Mouse (Mus musculus) cerebellum, postnatal 10 days (tissue): ENCODE measurements around the gene Klrc1.
A peak's percentile ranks its signal among the peaks of the same experiment; 100 is the strongest.
"Not testable (repeated sequence)": the region's sequence is repeated elsewhere in the genome, so short reads cannot be mapped to it uniquely, and the experiment has no call there.

Experiments
- DNase-seq, 2 experiments: peaks; one replicate each; pipeline ENCODE4 v3.0.0; 2021; ENCODE audit warnings: mixed read lengths in 2 of 2

The Klrc1 gene

DNA sequence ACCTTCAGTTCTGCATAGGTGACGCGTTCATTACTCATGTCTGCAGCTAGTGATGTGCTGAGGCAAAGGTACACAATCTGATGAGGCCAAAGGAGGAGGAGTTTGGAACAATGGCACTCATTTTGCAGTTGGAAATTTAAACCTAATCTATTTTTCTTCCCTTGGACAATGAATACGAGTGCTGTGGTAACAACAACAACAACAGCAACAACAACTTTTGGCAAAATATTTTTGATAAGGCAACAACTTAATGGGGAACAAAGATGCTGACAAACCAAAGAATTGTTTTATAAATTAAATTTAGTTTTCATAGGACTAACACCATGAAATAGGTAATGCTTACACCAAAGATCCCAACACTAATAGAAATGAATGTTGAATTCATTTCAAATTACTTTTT, at the start of gene Klrc1:
Gene Klrc1, minus strand, starts transcription at position 101 of the 400 bp plus-strand sequence.
- DNase-seq: no peak

DNA sequence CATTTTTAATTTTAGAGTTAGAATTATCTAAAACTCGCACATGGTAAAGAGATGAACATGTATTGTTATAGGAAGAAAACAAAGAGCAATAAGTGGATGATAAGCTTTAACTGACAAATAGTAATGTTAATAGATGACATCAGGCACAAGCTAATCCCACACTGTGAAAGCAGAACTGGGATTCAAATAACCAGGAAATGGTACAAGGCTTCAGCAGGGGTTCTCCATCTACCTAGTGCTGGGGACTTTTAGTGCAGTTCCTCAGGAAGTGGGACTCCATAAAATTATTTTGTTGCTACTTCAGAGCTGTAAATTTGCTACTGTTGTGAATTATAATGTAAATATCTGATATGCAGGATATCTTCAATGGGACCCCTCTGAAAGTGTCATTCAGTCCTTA, 48.5 kb upstream of the Klrc1 start:
- no peak for DNase-seq

DNA sequence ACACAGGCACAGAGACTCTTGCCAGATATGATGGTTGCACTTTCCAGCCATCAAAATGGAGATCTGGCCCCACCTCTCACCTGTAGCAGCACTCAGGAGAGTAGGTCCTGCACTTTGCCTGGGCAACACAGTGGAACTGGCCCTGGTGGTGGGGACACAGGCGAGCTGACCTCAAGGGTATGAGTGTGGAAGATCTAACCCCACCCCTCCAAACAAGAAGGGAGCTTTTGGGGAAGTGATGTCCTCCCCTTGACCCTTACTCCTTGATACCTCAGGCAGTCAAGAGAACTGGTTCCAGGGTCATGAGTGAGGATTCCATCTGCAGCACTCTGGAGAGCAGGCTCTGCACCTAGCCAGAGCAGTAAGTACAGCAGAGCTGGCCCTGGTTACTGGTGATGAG, 42.6 kb upstream of the Klrc1 start:
- DNase-seq: no peak

DNA sequence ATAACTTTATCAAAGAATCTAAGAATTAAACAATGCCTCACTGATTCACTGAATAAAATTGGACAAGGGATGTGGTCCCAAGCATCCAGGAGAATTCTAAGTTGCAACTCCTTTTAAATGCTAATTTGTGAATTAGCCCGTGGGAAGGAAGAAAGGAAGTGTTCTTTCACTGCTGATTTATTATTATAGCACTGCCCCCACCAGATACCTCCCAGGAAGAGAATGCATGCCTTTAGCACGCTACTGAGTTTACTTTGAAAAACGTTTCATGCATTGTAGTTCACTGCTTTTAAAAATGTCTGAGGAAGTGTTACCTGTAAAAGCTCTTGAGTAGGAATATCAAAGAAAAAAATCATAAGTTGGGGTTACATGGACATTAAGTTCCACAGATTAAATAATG, 41.7 kb upstream of the Klrc1 start:
- no peak for DNase-seq

DNA sequence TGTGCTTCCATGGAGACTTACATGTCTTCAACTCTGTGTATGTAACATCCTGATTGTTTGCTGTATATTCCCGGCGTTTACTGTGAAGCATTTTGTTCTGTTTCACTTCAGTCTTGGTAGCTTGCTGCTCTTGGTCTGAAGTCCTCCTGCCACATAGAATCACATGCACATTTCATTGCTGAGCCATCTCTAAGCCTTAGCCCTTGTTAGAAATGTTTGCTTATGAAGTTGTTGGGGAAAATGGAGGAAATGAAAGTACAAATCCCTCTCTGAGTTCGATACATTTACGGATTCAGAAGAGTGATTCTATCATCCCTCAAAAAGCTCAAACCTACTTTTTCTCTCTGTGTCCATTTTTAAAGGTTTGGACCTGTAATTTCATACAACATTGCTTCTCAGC, 38.3 kb upstream of the Klrc1 start, which contains the start of gene Klri1:
Gene Klri1, minus strand, starts transcription at position 101 of the 400 bp plus-strand sequence.
- no peak for DNase-seq

DNA sequence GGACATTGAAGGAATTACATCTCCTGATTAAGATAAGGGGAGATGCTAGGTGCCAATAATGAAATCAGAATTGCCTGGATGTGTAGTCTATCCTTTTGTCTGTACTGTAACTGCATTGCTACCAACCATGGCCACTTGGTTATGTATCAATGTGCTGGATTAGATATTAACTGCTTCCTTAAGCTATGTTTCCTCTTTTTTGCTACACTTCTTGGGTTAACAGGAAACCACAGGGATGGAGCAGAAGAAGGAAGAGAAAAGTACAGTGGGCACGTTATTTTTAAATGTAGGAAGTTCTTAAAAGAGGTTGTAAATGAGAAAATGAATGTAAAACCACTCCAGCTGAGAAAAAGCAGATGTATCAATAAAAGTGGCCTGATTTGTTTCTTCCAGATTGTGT, 34.8 kb upstream of the Klrc1 start:
- DNase-seq: no peak

DNA sequence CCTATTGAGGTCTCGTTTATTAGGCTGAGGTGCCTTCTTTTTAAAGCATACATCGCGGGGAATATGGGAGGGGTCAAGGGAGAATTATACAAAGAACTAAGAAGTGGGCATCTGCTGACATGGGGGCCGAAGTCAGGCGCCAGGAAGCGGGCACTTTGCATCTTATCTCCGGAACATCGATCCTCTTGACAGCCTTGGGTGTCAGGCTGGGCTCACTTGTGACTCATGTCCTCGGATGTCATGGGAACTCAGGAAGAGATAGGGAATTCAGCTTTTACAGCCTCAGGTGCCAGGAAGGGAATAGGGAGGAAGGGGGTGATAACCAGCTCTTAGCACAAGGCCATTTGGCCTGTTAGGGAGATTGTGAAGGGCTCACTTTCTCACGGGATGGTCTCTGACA, 12.7 kb upstream of the Klrc1 start:
- not testable (repeated sequence) for DNase-seq

DNA sequence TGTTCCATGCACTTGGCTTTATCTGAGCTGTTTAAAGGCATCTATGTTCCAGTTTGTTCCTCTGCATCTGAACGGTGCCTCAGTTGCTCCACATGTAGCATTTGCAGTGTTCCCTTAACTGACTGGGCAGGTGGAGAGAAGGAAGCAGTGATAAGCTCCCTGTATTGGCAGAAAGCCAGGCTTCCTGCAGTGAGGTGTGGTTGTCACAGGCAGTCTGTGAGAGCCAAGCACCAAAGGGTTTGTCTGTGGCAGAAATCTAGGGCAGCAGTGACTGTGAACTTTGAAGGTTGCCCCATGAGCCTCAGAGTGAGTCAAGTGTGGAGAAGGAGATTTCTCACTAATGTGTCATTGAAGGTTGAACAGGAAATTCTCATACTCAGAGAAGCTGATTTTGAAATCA, 1.6 kb upstream of the Klrc1 start:
- DNase-seq: peak; percentile 26 to 34

DNA sequence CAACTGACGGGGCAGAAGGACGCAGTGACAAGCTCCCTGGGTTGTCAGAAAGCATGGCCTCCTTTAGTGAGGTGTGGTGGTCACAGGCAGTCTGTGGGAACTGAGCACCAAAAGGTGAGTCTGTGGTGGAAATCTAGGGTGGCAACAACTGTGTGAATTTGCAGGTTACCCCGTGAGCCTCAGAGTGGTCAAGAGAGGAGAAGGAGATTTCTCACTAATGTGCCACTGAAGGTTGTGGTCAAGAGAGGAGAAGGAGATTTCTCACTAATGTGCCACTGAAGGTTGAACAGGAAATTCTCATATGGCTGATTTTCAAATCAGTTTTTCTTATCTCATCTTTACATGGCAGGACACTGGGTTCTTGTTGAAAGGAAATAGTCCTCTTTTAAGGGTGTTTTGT, 17.5 kb downstream of the Klrc1 start:
- not testable (repeated sequence) for DNase-seq

DNA sequence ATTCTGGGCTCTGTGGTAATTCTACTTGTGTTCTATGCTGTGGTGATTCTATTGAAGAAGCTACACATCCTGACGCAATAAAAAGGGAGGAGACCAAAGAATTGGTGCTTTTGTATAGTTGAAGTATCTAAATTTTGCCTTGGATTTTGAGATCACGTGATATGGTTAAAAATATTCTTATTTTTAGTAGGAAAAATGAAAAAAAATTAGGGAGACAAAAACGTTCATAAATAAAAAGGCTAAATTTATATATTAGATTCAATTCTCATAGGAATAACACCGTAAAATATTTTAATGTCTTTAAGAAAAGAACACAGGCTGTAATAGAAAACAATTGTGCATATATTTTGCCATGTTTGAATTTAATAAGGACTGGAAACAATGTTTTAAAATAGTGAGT, 18.2 kb downstream of the Klrc1 start, which contains the start of gene Klrc2:
Gene Klrc2, minus strand, starts transcription at position 101 of the 400 bp plus-strand sequence.
- DNase-seq: not testable (repeated sequence)

DNA sequence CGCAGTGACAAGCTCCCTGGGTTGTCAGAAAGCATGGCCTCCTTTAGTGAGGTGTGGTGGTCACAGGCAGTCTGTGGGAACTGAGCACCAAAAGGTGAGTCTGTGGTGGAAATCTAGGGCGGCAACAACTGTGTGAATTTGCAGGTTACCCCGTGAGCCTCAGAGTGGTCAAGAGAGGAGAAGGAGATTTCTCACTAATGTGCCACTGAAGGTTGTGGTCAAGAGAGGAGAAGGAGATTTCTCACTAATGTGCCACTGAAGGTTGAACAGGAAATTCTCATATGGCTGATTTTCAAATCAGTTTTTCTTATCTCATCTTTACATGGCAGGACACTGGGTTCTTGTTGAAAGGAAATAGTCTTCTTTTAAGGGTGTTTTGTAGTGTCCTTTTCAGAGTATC, 34.7 kb downstream of the Klrc1 start:
- DNase-seq: not testable (repeated sequence)

DNA sequence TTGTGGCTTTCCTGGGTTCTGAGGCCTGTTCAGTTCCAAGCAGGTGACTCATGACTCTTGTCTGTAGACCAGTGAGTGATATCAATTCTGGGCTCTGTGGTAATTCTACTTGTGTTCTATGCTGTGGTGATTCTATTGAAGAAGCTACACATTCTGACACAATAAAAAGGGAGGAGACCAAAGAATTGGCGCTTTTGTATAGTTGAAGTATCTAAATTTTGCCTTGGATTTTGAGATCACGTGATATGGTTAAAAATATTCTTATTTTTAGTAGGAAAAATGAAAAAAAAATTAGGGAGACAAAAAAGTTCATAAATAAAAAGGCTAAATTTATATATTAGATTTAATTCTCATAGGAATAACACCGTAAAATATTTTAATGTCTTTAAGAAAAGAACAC, 35.5 kb downstream of the Klrc1 start, which contains the start of gene Klrc3:
Gene Klrc3, minus strand, starts transcription at position 101 of the 400 bp plus-strand sequence.
- DNase-seq: not testable (repeated sequence)

DNA sequence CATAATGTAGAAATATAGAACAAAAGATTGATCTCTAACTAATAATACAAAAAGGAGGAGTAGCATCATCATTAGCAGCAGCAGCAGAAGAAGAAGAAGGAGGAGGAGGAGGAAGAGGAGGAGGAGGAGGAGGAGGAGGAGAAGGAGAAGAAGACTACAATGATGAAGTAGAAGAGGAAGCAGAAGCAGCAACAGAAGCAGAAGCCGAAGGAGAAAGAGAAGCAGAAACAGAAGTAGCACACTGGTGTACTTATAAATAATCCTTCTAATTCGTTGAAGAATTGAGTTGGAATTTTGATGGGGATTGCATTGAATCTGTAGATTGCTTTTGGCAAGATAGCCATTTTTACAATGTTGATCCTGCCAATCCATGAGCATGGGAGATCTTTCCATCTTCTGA, 47.7 kb downstream of the Klrc1 start:
- DNase-seq: not testable (repeated sequence)

DNA sequence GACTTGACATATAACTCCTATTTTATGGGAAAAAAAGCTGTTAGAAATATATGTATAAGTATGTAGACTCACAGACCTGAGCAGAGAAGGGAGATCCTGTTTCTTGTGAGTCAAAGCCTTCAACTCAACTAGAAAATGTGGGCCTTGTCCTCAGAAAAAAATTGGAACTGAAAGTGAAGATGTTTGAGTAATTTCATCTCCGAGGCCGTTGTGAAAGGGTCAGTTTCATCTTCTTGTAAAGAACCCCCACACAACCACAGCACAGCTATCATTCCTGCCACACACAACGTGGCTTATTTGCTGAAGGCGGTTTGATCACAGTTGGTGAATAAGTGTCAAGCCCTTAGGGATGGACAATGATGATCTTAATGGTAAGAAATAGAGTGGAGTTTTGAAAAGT, 55.0 kb downstream of the Klrc1 start, which contains the start of gene Klrk1:
Gene Klrk1, minus strand, starts transcription at position 130 of the 400 bp plus-strand sequence.
- DNase-seq: no peak
